Mouse (Mus musculus): ENCODE measurements at regions not wholly inside any gene's neighbourhood (a gene's known extent, or its start where the extent isn't known, plus 50 kb on each side); places are given as distances from the start of the nearest gene placed in this dataset.

GRCm38 (mm10) chr11:52558782-52559181 is 162.6 kb downstream of the 9530068E07Rik start:
- no peaks in the 10 kb centered on the region for H3K9me3 ChIP-seq (replicated peaks; ENCODE audit: control insufficient read depth, low read length)

DNA sequence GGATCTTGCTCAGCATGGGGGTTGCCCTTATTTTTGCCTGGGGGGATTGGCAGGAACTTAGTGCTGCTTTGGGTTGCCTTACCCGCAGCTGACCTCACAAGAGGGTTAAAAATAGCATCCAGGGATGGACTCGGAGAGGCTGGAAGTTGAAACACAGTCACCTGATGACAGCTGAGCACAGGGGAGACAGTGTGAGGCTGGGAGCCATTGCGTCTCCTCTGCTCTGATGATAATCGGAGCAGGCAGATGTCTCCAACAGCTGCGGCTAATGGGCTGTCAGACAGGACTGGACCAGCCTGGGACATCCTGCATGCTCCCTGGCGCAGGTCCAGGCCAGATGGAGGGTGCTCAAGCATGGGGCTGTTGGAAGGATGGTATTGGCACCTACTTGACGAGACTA is 165.1 kb downstream of the 9530068E07Rik start:
- Histone ChIP-seq H3K4me3 (replicated peaks; ENCODE audit: low read length) (no peak overlapping the region), H3K9me3 (replicated peaks; ENCODE audit: control insufficient read depth, low read length) (no peaks in the 10 kb centered on the region), H3K36me3 (ENCODE audit: control insufficient read depth, insufficient read depth, low read length) (no peaks in the 10 kb centered on the region), H3K27me3 (ENCODE audit: control insufficient read depth, insufficient read depth, low read length) (no peaks in the 10 kb centered on the region), H3K9ac (ENCODE audit: low read length) (no peak overlapping the region), H3K4me1 (ENCODE audit: control insufficient read depth, insufficient read depth, low read length) (peaks cover 3% of the 10 kb centered on the region; the same call in 1 of the 2 replicates), H3K27ac (ENCODE audit: low read length) (no peak overlapping the region), H3K4me2 (ENCODE audit: low read depth, low read length) (no peak overlapping the region)
- ATAC-seq (ENCODE audit: insufficient read depth, low FRiP score), result no peak; the same call in 1 of the 2 replicates
- 42% methylated on average over 7 of the region's 7 CpGs for WGBS

More at GRCm38 (mm10) chr11:52558782-52559181, 162.6 kb downstream of the 9530068E07Rik start:
- ATAC-seq (ENCODE audit: insufficient read depth, low FRiP score), result no peak
- Histone ChIP-seq H3K4me2 (ENCODE audit: low read depth, low read length) (no peak overlapping the region), H3K4me1 (ENCODE audit: control insufficient read depth, insufficient read depth, low read length) (peaks cover 3% of the 10 kb centered on the region; the same call in 1 of the 2 replicates), H3K27me3 (ENCODE audit: control insufficient read depth, insufficient read depth, low read length) (no peaks in the 10 kb centered on the region), H3K4me3 (replicated peaks; ENCODE audit: low read length) (no peak overlapping the region), H3K36me3 (ENCODE audit: control insufficient read depth, insufficient read depth, low read length) (no peaks in the 10 kb centered on the region), H3K9ac (ENCODE audit: low read length) (no peak overlapping the region), H3K27ac (ENCODE audit: low read length) (no peak overlapping the region)
- 67% methylated on average over 5 of the region's 5 CpGs for WGBS

- H3K4me2 ChIP-seq (ENCODE audit: low read depth, low read length), result no peak overlapping the region
- H3K27me3 ChIP-seq (ENCODE audit: control insufficient read depth, insufficient read depth, low read length), result no peaks in the 10 kb centered on the region
- peaks cover 3% of the 10 kb centered on the region; the same call in 1 of the 2 replicates for H3K4me1 ChIP-seq (ENCODE audit: control insufficient read depth, insufficient read depth, low read length)
- no peaks in the 10 kb centered on the region for H3K36me3 ChIP-seq (ENCODE audit: control insufficient read depth, insufficient read depth, low read length)
- no peak overlapping the region for H3K4me3 ChIP-seq (replicated peaks; ENCODE audit: low read length)
- ATAC-seq (ENCODE audit: insufficient read depth, low FRiP score), result no peak
- 13% methylated on average over 1 of the region's 1 CpGs for WGBS
- H3K27ac ChIP-seq (ENCODE audit: low read length), result no peak overlapping the region
- no peak overlapping the region for H3K9ac ChIP-seq (ENCODE audit: low read length)
- no peaks in the 10 kb centered on the region for H3K9me3 ChIP-seq (replicated peaks; ENCODE audit: control insufficient read depth, low read length)
These were observed 169.2 kb downstream of the 9530068E07Rik start for GRCm38 (mm10) chr11:52565457-52565856.

GRCm38 (mm10) chr11:52566026-52566425 is 169.8 kb downstream of the 9530068E07Rik start:
- Histone ChIP-seq H3K27me3 (ENCODE audit: control insufficient read depth, insufficient read depth, low read length) (no peaks in the 10 kb centered on the region), H3K36me3 (ENCODE audit: control insufficient read depth, insufficient read depth, low read length) (no peaks in the 10 kb centered on the region), H3K9ac (ENCODE audit: low read length) (no peak overlapping the region), H3K4me3 (replicated peaks; ENCODE audit: low read length) (no peak overlapping the region), H3K27ac (ENCODE audit: low read length) (no peak overlapping the region), H3K4me1 (ENCODE audit: control insufficient read depth, insufficient read depth, low read length) (peaks cover 3% of the 10 kb centered on the region), H3K9me3 (replicated peaks; ENCODE audit: control insufficient read depth, low read length) (no peaks in the 10 kb centered on the region), H3K4me2 (ENCODE audit: low read depth, low read length) (no peak overlapping the region)
- 67% methylated on average over 9 of the region's 9 CpGs for WGBS
- ATAC-seq (ENCODE audit: insufficient read depth, low FRiP score), result no peak

DNA sequence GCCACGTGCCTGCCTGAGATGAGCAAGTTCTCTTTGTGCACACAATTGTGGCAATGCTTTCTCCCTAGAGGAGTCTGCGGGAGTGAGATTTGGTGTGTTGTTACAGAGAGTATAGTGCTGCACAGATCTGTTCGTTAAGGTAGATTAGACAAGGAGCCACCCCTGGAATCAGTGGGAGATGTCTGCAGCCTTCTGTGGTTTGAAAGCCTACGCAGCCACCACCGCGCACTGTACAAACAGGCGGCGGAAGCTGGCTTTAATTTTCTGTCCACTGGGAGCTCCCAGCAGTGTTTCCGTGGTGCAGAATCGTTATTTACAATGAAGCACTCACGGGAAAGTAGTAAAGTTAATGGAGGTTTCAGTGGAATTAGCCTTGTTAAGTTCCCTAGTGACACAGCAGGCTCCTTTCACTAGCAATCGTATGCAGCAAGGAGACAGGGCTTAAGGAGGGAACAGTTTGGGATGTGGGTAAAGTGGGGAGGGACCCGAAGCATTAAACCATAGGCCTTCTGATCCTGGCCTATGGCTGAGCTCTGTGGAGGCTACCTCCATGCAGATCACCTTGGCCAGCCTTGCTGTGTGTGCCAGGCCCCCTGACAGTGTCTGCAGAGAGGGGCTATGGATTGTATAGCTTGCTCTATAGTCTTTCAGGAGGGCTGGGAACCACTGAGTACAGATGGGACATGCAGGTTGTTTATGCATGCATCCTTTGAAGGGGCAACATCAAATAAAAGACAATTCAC is 171.9 kb downstream of the 9530068E07Rik start:
- no peaks in the 10 kb centered on the region for H3K27me3 ChIP-seq (ENCODE audit: control insufficient read depth, insufficient read depth, low read length)
- no peaks in the 10 kb centered on the region for H3K36me3 ChIP-seq (ENCODE audit: control insufficient read depth, insufficient read depth, low read length)
- WGBS, result 69% methylated on average over 13 of the region's 13 CpGs
- H3K4me2 ChIP-seq (ENCODE audit: low read depth, low read length), result no peak overlapping the region
- H3K9ac ChIP-seq (ENCODE audit: low read length), result no peak overlapping the region
- H3K27ac ChIP-seq (ENCODE audit: low read length), result no peak overlapping the region
- no peak overlapping the region for H3K4me3 ChIP-seq (replicated peaks; ENCODE audit: low read length)
- H3K4me1 ChIP-seq (ENCODE audit: control insufficient read depth, insufficient read depth, low read length), result no peaks in the 10 kb centered on the region; the same call in 1 of the 2 replicates
- ATAC-seq (ENCODE audit: insufficient read depth, low FRiP score), result no peak
- H3K9me3 ChIP-seq (replicated peaks; ENCODE audit: control insufficient read depth, low read length), result no peaks in the 10 kb centered on the region

DNA sequence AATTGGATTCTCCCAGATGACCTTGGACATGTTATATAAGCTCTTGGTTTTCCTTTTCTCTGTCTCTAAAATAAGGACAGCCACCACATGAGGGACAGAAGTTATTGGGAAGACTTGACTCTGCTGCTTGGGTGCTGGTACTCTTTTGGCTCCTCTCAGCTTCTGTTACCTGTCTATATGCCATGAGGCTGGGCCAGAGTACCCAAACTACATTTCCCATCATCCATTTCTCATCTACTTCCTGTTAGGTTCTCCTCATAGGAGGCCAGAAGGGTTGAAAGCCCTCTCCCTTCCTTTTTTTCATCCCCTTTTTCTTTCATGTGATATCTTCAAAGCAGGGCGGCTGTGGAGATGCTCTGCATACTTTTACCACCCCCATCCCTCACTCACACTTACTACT is 172.6 kb downstream of the 9530068E07Rik start:
- no peak overlapping the region for H3K4me2 ChIP-seq (ENCODE audit: low read depth, low read length)
- no peaks in the 10 kb centered on the region for H3K9me3 ChIP-seq (replicated peaks; ENCODE audit: control insufficient read depth, low read length)
- ATAC-seq (ENCODE audit: insufficient read depth, low FRiP score), result no peak
- H3K27me3 ChIP-seq (ENCODE audit: control insufficient read depth, insufficient read depth, low read length), result no peaks in the 10 kb centered on the region
- no peak overlapping the region for H3K4me3 ChIP-seq (replicated peaks; ENCODE audit: low read length)
- H3K9ac ChIP-seq (ENCODE audit: low read length), result no peak overlapping the region
- 50% methylated on average over 1 of the region's 1 CpGs for WGBS
- H3K27ac ChIP-seq (ENCODE audit: low read length), result no peak overlapping the region
- H3K4me1 ChIP-seq (ENCODE audit: control insufficient read depth, insufficient read depth, low read length), result no peaks in the 10 kb centered on the region; the same call in 1 of the 2 replicates
- no peaks in the 10 kb centered on the region for H3K36me3 ChIP-seq (ENCODE audit: control insufficient read depth, insufficient read depth, low read length)

DNA sequence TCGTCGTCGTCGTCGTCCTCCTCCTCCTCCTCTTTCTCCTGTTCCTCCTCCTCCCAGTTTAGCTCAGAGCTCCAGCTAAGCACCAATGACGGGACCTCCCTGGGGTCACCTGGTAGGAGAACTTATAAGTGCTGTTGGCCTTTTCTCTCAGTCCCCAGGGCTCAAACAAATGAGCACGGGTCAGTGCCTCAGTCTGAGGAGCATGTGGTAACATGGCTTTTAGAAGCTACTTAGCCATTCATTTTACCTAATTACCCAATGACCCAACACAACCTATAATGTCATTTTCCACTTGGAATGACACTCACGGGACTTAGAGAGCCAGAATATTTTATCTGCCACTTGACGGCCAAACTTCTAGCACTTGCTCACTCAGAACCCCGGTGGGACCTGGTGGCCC is 173.5 kb downstream of the 9530068E07Rik start:
- ATAC-seq (ENCODE audit: insufficient read depth, low FRiP score), result no peak
- Histone ChIP-seq H3K27me3 (ENCODE audit: control insufficient read depth, insufficient read depth, low read length) (no peaks in the 10 kb centered on the region), H3K4me1 (ENCODE audit: control insufficient read depth, insufficient read depth, low read length) (no peaks in the 10 kb centered on the region; the same call in 1 of the 2 replicates), H3K9me3 (replicated peaks; ENCODE audit: control insufficient read depth, low read length) (no peaks in the 10 kb centered on the region), H3K4me3 (replicated peaks; ENCODE audit: low read length) (no peak overlapping the region), H3K27ac (ENCODE audit: low read length) (no peak overlapping the region), H3K36me3 (ENCODE audit: control insufficient read depth, insufficient read depth, low read length) (no peaks in the 10 kb centered on the region), H3K9ac (ENCODE audit: low read length) (no peak overlapping the region), H3K4me2 (ENCODE audit: low read depth, low read length) (no peak overlapping the region)
- 86% methylated on average over 10 of the region's 10 CpGs for WGBS

DNA sequence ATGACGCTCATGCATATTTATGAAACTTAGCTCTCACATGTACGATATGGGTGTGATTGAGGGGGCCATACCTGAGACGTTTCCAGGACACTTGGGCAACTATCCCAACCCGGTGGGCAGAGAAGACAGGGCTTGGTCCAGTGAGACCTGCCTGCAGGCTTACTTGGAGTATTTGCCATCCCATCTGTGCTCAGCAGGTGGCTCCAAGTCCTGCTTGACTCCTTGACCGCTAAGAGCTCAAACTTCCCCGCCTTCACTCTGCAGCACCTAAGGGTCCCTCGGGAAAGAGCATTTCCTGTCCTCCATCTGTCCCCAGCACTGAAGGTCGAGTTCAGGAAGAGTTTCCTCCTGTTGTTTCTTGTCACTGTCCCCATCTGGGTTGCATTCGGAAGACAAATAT is 182.2 kb downstream of the 9530068E07Rik start:
- no peak for ATAC-seq (ENCODE audit: insufficient read depth, low FRiP score)

GRCm38 (mm10) chr11:52579764-52580377 is 183.6 kb downstream of the 9530068E07Rik start:
- H3K4me3 ChIP-seq (replicated peaks; ENCODE audit: low read length), result no peak overlapping the region
- H3K27me3 ChIP-seq (ENCODE audit: control insufficient read depth, insufficient read depth, low read length), result no peaks in the 10 kb centered on the region
- no peak for ATAC-seq (ENCODE audit: insufficient read depth, low FRiP score)
- no peak overlapping the region for H3K4me2 ChIP-seq (ENCODE audit: low read depth, low read length)
- no peak overlapping the region for H3K9ac ChIP-seq (ENCODE audit: low read length)
- WGBS, result 73% methylated on average over 13 of the region's 13 CpGs
- H3K9me3 ChIP-seq (replicated peaks; ENCODE audit: control insufficient read depth, low read length), result no peaks in the 10 kb centered on the region
- H3K36me3 ChIP-seq (ENCODE audit: control insufficient read depth, insufficient read depth, low read length), result no peaks in the 10 kb centered on the region
- H3K27ac ChIP-seq (ENCODE audit: low read length), result no peak overlapping the region
- H3K4me1 ChIP-seq (ENCODE audit: control insufficient read depth, insufficient read depth, low read length), result no peaks in the 10 kb centered on the region

More for the DNA sequence above, 182.2 kb downstream of the 9530068E07Rik start:
- Histone ChIP-seq H3K27ac (ENCODE audit: low read length) (no peak overlapping the region), H3K9me3 (replicated peaks; ENCODE audit: control insufficient read depth, low read length) (no peaks in the 10 kb centered on the region), H3K4me1 (ENCODE audit: control insufficient read depth, insufficient read depth, low read length) (no peaks in the 10 kb centered on the region), H3K4me2 (ENCODE audit: low read depth, low read length) (no peak overlapping the region), H3K4me3 (replicated peaks; ENCODE audit: low read length) (no peak overlapping the region), H3K9ac (ENCODE audit: low read length) (no peak overlapping the region), H3K36me3 (ENCODE audit: control insufficient read depth, insufficient read depth, low read length) (no peaks in the 10 kb centered on the region), H3K27me3 (ENCODE audit: control insufficient read depth, insufficient read depth, low read length) (no peaks in the 10 kb centered on the region)
- WGBS, result 41% methylated on average over 9 of the region's 9 CpGs

Data from stomach, embryonic 16.5 days (tissue).